Mouse (Mus musculus): ENCODE data around the gene Lrrc59.
"Not testable (repeated sequence)": the region's sequence is repeated elsewhere in the genome, so short reads cannot be mapped to it uniquely, and the experiment has no call there.

The Lrrc59 gene

GRCm38 (mm10) chr11:94631969-94632368, 2.4 kb downstream of the Lrrc59 start:
- no peak for DNase-seq

- DNase-seq: no peak
These were observed 3.4 kb downstream of the Lrrc59 start for GRCm38 (mm10) chr11:94632988-94633387.

- DNase-seq: no peak
These were observed 4.9 kb downstream of the Lrrc59 start for GRCm38 (mm10) chr11:94634431-94634830.

GRCm38 (mm10) chr11:94644461-94645219, 15.1 kb downstream of the Lrrc59 start:
- DNase-seq: no peak

GRCm38 (mm10) chr11:94646457-94646856, 16.9 kb downstream of the Lrrc59 start:
- DNase-seq: no peak

GRCm38 (mm10) chr11:94651241-94651640, 21.7 kb downstream of the Lrrc59 start:
- not testable (repeated sequence) for DNase-seq

- DNase-seq: no peak
These were observed 23.4 kb downstream of the Lrrc59 start for GRCm38 (mm10) chr11:94652973-94653372.

GRCm38 (mm10) chr11:94653663-94654436, 24.3 kb downstream of the Lrrc59 start, which contains the start of the genes Mrpl27 and Eme1:
Gene Mrpl27 (plus strand): TSS chr11:94653767.
Gene Eme1 (minus strand): TSS chr11:94653964.
- DNase-seq: peak; percentile 87

GRCm38 (mm10) chr11:94661344-94661743, 31.8 kb downstream of the Lrrc59 start:
- peak; percentile 21 for DNase-seq

- DNase-seq: no peak
These were observed 35.7 kb downstream of the Lrrc59 start for GRCm38 (mm10) chr11:94665281-94665680.

- no peak for DNase-seq
These were observed 45.4 kb downstream of the Lrrc59 start for GRCm38 (mm10) chr11:94674984-94675383.

GRCm38 (mm10) chr11:94675446-94675845, 45.9 kb downstream of the Lrrc59 start:
- no peak for DNase-seq

GRCm38 (mm10) chr11:94676308-94676707, 46.7 kb downstream of the Lrrc59 start:
- no peak for DNase-seq

- DNase-seq: peak; percentile 92
These were observed 47.4 kb downstream of the Lrrc59 start, which contains the start of gene Xylt2 for GRCm38 (mm10) chr11:94676754-94677606. Gene Xylt2 (minus strand): TSS chr11:94677515.

GRCm38 (mm10) chr11:94677607-94678145, 48.1 kb downstream of the Lrrc59 start:
- no peak for DNase-seq

- DNase-seq: no peak
These were observed 51.1 kb downstream of the Lrrc59 start for GRCm38 (mm10) chr11:94680639-94681038.

GRCm38 (mm10) chr11:94681640-94682039, 52.1 kb downstream of the Lrrc59 start:
- no peak for DNase-seq

- DNase-seq: no peak
These were observed 52.9 kb downstream of the Lrrc59 start for GRCm38 (mm10) chr11:94682427-94682826.

GRCm38 (mm10) chr11:94687178-94687577, 57.6 kb downstream of the Lrrc59 start:
- DNase-seq: no peak

GRCm38 (mm10) chr11:94692502-94692901, 62.9 kb downstream of the Lrrc59 start:
- DNase-seq: not testable (repeated sequence)

All from lung, postnatal 14 days (tissue).